In the genomic region with DNA sequence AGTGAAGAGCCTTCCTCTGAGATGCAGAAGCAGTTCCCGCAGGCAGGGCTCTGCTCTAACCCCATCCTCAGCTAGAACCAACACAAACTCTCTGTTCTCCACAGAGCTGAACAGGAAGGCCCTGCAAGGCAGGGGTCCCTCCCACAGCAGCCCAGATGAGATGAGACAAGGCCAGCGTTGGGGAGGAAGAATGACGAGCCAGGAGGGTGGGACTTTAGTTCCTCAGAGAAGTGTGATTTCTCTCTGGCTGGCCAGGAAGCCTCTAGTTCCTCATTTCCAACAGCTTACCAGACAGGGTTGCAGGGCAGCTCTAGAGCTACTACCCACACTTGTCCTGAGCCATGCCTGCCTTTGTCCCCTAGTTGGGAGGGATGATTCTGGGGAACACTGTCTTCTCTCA, we compare ENCODE assay signal across 9 mouse cellular contexts. TPM values are rescaled to one million over a fixed set of nuclear protein-coding genes. Genes with fewer than 3 reads are reported as not detected.
DNase-seq lines count a peak whose midpoint lies in the region; TF ChIP-seq lines count a peak whose summit lies in the region.
"Had no signal": no experiment of that assay in that cellular context is flagged by ENCODE, and none has a peak within 500 bp of the region (broad histone marks: within the 10 kb centered on the region; RNA-seq: fewer than 3 reads in every experiment).

No protein-coding gene starts in this region.

- H3K27ac ChIP-seq in layer of hippocampus, adult 2 months = 0 out of 2 replicates have a peak overlapping the region, but pooled peaks have one; percentile 47
- H3K27ac ChIP-seq in cortical plate, adult 2 months (ENCODE audit: insufficient read depth, low read length) = peak overlapping the region; percentile 3; the same call in 1 of the 2 replicates
- peak overlapping the region; percentile 73 for H3K27ac ChIP-seq in kidney, adult 2 months (ENCODE audit: insufficient read depth, low read depth, low read length)
- H3K27ac ChIP-seq: limb, embryonic 12.5 days had no signal

- no peak for TF ChIP-seq CTCF in layer of hippocampus, adult 2 months (conservative IDR thresholded peaks at IDR 0.05)
- TF ChIP-seq CTCF in cortical plate, adult 2 months (IDR thresholded peaks at IDR 0.05; ENCODE audit: extremely low read depth, insufficient read depth, low read length) = no peak
- TF ChIP-seq CTCF in kidney, adult 2 months (conservative IDR thresholded peaks at IDR 0.05; ENCODE audit: insufficient read depth, insufficient read length, low read depth, low read length) = no peak

- no peaks in the 10 kb centered on the region for H3K36me3 ChIP-seq in kidney, adult 2 months (ENCODE audit: control insufficient read depth, insufficient read depth, low read length)
- H3K36me3 ChIP-seq: limb, embryonic 12.5 days had no signal

- H3K27me3 ChIP-seq in kidney, adult 2 months (replicated peaks; ENCODE audit: control insufficient read depth, insufficient read depth, low read length) = no peaks in the 10 kb centered on the region
- H3K27me3 ChIP-seq: limb, embryonic 12.5 days had no signal

- H3K4me1 ChIP-seq in cortical plate, adult 2 months (ENCODE audit: control insufficient read depth, insufficient read depth, low read length) = peaks cover 1% of the 10 kb centered on the region; the same call in 1 of the 2 replicates
- H3K4me1 ChIP-seq in kidney, adult 2 months (ENCODE audit: control insufficient read depth, insufficient read depth, low read length) = peaks cover 32% of the 10 kb centered on the region

- TF ChIP-seq POLR2A in cortical plate, adult 2 months (IDR thresholded peaks at IDR 0.05; ENCODE audit: extremely low read depth, insufficient read depth, low read length) = no peak
- no peak for TF ChIP-seq POLR2A in kidney, adult 2 months (IDR thresholded peaks at IDR 0.05; ENCODE audit: low read depth, low read length)

- 45% methylated on average over 3 of the region's 3 CpGs for WGBS in kidney, adult 2 months

- DNase-seq in layer of hippocampus, adult 2 months (ENCODE audit: low spot score in 2 of 2) = peak in 1 of 2 experiments; percentile 19
- DNase-seq in layer of hippocampus, postnatal 14 days (ENCODE audit: low spot score in 2 of 2) = no peak
- peak; percentile 74 for DNase-seq in kidney, adult 2 months
- DNase-seq in lung, postnatal 10 days = peak; percentile 90
- peak; percentile 46 for DNase-seq in thymus, postnatal 25 days
- no peak for DNase-seq in urinary bladder, adult 2 months (ENCODE audit: low spot score)
- DNase-seq in cerebellum, adult 11 months = no peak

- H3K4me3 ChIP-seq in layer of hippocampus, adult 2 months = no peak overlapping the region
- H3K4me3 ChIP-seq in cortical plate, adult 2 months (ENCODE audit: insufficient read depth, low read length) = no peak overlapping the region
- H3K4me3 ChIP-seq in kidney, adult 2 months (ENCODE audit: insufficient read depth, low read depth, low read length) = no peak overlapping the region
- H3K4me3 ChIP-seq: limb, embryonic 12.5 days had no signal

RNA-seq across cellular contexts. Expression of a gene that starts 14.0 kb away (rescaled TPM):
- 1 to 10 TPM; 2.0 to 2.7 TPM for total RNA-seq in layer of hippocampus, adult 2 months (2021)
- total RNA-seq in layer of hippocampus, postnatal 14 days (2021) = 1 to 10 TPM; 2.1 to 3.8 TPM
- polyA plus RNA-seq in cortical plate, adult 2 months (2012; rRNA removed) = 9.5 and 9.6 TPM in 2 replicates
- polyA plus RNA-seq in kidney, adult 2 months (2012; rRNA removed) = 10.1 and 13.6 TPM in 2 replicates
- 50.6 and 60.3 TPM in 2 replicates for polyA plus RNA-seq in urinary bladder, adult 2 months (2012; rRNA removed)

RNA-seq across cellular contexts. Expression of a gene that starts 59.5 kb away (rescaled TPM):
- total RNA-seq in layer of hippocampus, adult 2 months (2021) = 10 to 100 TPM; 51.1 to 55.7 TPM
- 10 to 100 TPM; 45.3 to 55.8 TPM for total RNA-seq in layer of hippocampus, postnatal 14 days (2021)
- polyA plus RNA-seq in cortical plate, adult 2 months (2012; rRNA removed) = 30.0 and 32.3 TPM in 2 replicates
- 31.1 and 41.2 TPM in 2 replicates for polyA plus RNA-seq in kidney, adult 2 months (2012; rRNA removed)
- polyA plus RNA-seq in urinary bladder, adult 2 months (2012; rRNA removed) = 32.0 and 34.2 TPM in 2 replicates

Comparison
In these comparisons a context has a peak if more than half of its experiments do, and no peak if none do; other contexts are left out.
1. DNase-seq: peak in kidney, adult 2 months (single experiment), lung, postnatal 10 days (single experiment) and thymus, postnatal 25 days (single experiment); none in layer of hippocampus, postnatal 14 days (0 of 2), urinary bladder, adult 2 months (single experiment) and cerebellum, adult 11 months (single experiment).
2. H3K27ac ChIP-seq: peak in every context shown above with its lines; median percentile 73 in kidney, adult 2 months; 47 in layer of hippocampus, adult 2 months; 3 in cortical plate, adult 2 months.